Mouse (Mus musculus) forebrain, postnatal 0 days (tissue): ENCODE measurements around the gene Aox2. TPM values are rescaled to one million over a fixed set of nuclear protein-coding genes. Genes with fewer than 3 reads are reported as not detected.

Experiments
- ATAC-seq: fragments of 200-750 bp; cut with Nextera tagmentation; 2 replicates; pipeline ENCODE4 v1.8.0; 2017; ENCODE audit warnings: mild to moderate bottlenecking, moderate library complexity
- DNase-seq: peaks from one replicate; pipeline ENCODE4 v3.0.0-alpha.2; 2015
- H3K27ac ChIP-seq: fragments of 300-500 bp; sonication (generic); 2 replicates; pipeline ENCODE4 v1.5.1; 2014; ENCODE audit warnings: low read depth, mild to moderate bottlenecking, antibody characterized with exemption, low read length, moderate library complexity, mixed read lengths
- H3K27me3 ChIP-seq: fragments of 300-500 bp; sonication (generic); 2 replicates; pipeline ENCODE4 v1.6.1; 2014; ENCODE audit warnings: mild to moderate bottlenecking, low read length, mixed read lengths; ENCODE audit not compliant: insufficient read depth
- H3K36me3 ChIP-seq: fragments of 300-500 bp; sonication (generic); 2 replicates; pipeline ENCODE4 v1.6.1; 2014; ENCODE audit warnings: mild to moderate bottlenecking, moderate library complexity; ENCODE audit not compliant: insufficient read depth
- H3K4me1 ChIP-seq: fragments of 300-500 bp; sonication (generic); 2 replicates; pipeline ENCODE4 v1.6.1; 2014; ENCODE audit warnings: antibody characterized with exemption; ENCODE audit not compliant: insufficient read depth
- H3K4me2 ChIP-seq: fragments of 300-500 bp; sonication (generic); 2 replicates; pipeline ENCODE4 v1.6.1; 2014; ENCODE audit warnings: low read depth, mild to moderate bottlenecking, moderate library complexity
- H3K4me3 ChIP-seq: fragments of 300-500 bp; sonication (generic); 2 replicates; pipeline ENCODE4 v1.5.1; 2014; ENCODE audit warnings: low read depth, low read length, mixed read lengths
- H3K9ac ChIP-seq: fragments of 300-500 bp; sonication (generic); 2 replicates; pipeline ENCODE4 v1.6.1; 2014; ENCODE audit warnings: mild to moderate bottlenecking
- H3K9me3 ChIP-seq: fragments of 300-500 bp; sonication (generic); 2 replicates; pipeline ENCODE4 v1.6.1; 2016; ENCODE audit warnings: low read length
- CTCF ChIP-seq: sonication (generic); IDR thresholded peaks from 2 replicates; pipeline ENCODE4 v1.5.1; 2016; ENCODE audit warnings: antibody characterized with exemption, control low read depth, low read depth
- WGBS: fragments of 180-500 bp; shearing (Covaris S2); extraction: QIAGEN DNeasy Blood & Tissue Kit; methylation state at CpG from one replicate; pipeline ENCODE4 v1.1.7; 2014; 5-methylcytosine and 5-hydroxymethylcytosine counted together
- polyA plus RNA-seq: library from polyadenylated mRNA; unstranded; fragments of >200 nt; fragmentation: Nextera tagmentation; extraction: Ambion mirVana; gene quantifications from 2 replicates; pipeline ENCODE4 v1.2.1, GENCODE M21; 2015
- total RNA-seq: library from RNA; depleted of rRNA; stranded (reverse); fragments of >200 nt; gene quantifications from 2 replicates; pipeline ENCODE4 v1.2.3, GENCODE M21; 2014

Aox2 gene
- total and polyA plus RNA-seq, 2 experiments from 2014 or later: 0.05 TPM; not detected in 1

DNA sequence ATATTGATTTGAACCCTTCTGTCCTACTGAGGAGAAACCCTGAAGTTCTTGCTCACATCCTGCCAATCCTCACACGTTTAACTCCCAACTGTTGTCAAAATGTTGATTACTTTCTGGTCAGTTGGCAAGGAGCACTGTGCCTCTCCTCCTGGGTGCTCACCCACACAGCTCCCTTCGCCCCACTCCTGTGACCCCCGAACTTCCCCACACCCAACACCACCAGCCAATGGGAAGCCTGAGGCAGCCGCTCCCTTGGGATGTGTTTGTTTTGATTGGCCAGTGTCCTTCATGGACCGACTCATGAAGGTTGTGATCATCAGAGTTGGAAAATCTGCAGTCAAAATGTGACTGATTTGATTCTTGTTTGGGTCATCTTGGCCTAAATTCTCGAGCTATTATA is 20.2 kb downstream of the Aox2 start:
- no peaks in the 10 kb centered on the region for H3K9me3 ChIP-seq
- no peaks in the 10 kb centered on the region for H3K36me3 ChIP-seq
- H3K4me3 ChIP-seq: no peak overlapping the region
- ATAC-seq (no peak), DNase-seq (no peak)
- H3K4me2 ChIP-seq: no peak overlapping the region
- no peaks in the 10 kb centered on the region for H3K27me3 ChIP-seq
- no peak for TF ChIP-seq CTCF
- no peaks in the 10 kb centered on the region for H3K4me1 ChIP-seq
- WGBS: 76% methylated on average over 6 of the region's 6 CpGs
- H3K27ac ChIP-seq: no peak overlapping the region
- no peak overlapping the region for H3K9ac ChIP-seq

GRCm38 (mm10) chr1:58301073-58301472 is 22.9 kb downstream of the Aox2 start:
- no peak for DNase-seq
- TF ChIP-seq CTCF: no peak
- H3K4me2 ChIP-seq: no peak overlapping the region
- no peak overlapping the region for H3K4me3 ChIP-seq
- H3K36me3 ChIP-seq: no peaks in the 10 kb centered on the region
- H3K27ac ChIP-seq: no peak overlapping the region
- ATAC-seq: no peak
- H3K9ac ChIP-seq: no peak overlapping the region
- no peaks in the 10 kb centered on the region for H3K4me1 ChIP-seq
- H3K9me3 ChIP-seq: no peaks in the 10 kb centered on the region
- H3K27me3 ChIP-seq: no peaks in the 10 kb centered on the region
- 93% methylated on average over 7 of the region's 7 CpGs for WGBS

- 79% methylated on average over 6 of the region's 6 CpGs for WGBS
Observed at GRCm38 (mm10) chr1:58302015-58302414, 23.9 kb downstream of the Aox2 start.

DNA sequence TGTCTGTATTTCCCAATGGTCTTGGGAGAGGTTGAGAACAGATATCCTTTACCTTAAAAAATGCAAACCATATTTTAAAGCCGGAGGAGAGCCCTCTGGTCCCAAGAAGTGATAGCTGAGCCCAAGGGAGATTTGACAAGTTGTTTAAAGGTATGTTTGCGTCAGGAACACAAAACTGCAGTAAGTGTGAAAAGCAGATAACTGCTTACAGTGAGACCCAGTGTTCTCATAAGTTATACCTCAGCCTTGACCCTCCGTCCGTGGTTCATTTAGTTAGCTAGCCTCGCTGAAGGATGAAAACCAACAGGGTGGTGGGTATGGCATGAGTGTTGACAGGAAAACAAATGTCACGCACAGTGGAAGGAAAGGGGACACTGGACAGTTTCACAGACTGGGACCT is 24.9 kb downstream of the Aox2 start:
- ATAC-seq (no peak), DNase-seq (no peak)

More at GRCm38 (mm10) chr1:58302015-58302414, 23.9 kb downstream of the Aox2 start:
- H3K36me3 ChIP-seq: no peaks in the 10 kb centered on the region
- no peaks in the 10 kb centered on the region for H3K9me3 ChIP-seq
- no peak overlapping the region for H3K4me2 ChIP-seq
- H3K4me1 ChIP-seq: no peaks in the 10 kb centered on the region
- DNase-seq: no peak
- no peak for ATAC-seq
- no peak for TF ChIP-seq CTCF
- H3K27me3 ChIP-seq: no peaks in the 10 kb centered on the region
- no peak overlapping the region for H3K27ac ChIP-seq
- no peak overlapping the region for H3K9ac ChIP-seq
- no peak overlapping the region for H3K4me3 ChIP-seq

DNA sequence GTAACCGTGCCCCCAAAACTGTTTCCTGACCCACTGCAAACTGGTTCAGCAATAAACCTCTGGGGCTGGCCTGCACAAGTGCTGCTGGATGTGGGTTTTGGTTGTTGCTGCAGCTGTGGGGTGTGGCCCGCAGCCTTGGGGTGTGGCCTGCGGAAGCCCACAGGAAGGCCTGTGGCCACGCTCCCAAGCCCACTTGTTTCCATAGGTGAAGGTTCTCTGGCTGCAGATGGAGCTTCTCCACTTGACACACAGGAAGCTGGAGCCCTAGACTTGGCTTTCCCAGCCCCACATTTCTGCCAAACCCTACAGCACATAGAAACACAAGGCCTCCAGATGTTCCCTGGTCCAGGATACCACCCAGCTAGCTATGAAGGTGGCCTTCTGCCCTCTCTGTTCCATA is 25.6 kb downstream of the Aox2 start:
- 89% methylated on average over 4 of the region's 4 CpGs for WGBS
- no peak for TF ChIP-seq CTCF
- no peak for ATAC-seq
- Histone ChIP-seq H3K27me3 (no peaks in the 10 kb centered on the region), H3K4me3 (no peak overlapping the region), H3K9me3 (no peaks in the 10 kb centered on the region), H3K36me3 (no peaks in the 10 kb centered on the region), H3K4me1 (no peaks in the 10 kb centered on the region), H3K9ac (no peak overlapping the region), H3K27ac (no peak overlapping the region), H3K4me2 (no peak overlapping the region)
- no peak for DNase-seq

More for the DNA sequence above, 24.9 kb downstream of the Aox2 start:
- 96% methylated on average over 6 of the region's 6 CpGs for WGBS
- H3K27ac ChIP-seq: no peak overlapping the region
- no peaks in the 10 kb centered on the region for H3K9me3 ChIP-seq
- H3K27me3 ChIP-seq: no peaks in the 10 kb centered on the region
- no peak for TF ChIP-seq CTCF
- H3K9ac ChIP-seq: no peak overlapping the region
- H3K4me1 ChIP-seq: no peaks in the 10 kb centered on the region
- no peaks in the 10 kb centered on the region for H3K36me3 ChIP-seq
- no peak overlapping the region for H3K4me3 ChIP-seq
- no peak overlapping the region for H3K4me2 ChIP-seq

DNA sequence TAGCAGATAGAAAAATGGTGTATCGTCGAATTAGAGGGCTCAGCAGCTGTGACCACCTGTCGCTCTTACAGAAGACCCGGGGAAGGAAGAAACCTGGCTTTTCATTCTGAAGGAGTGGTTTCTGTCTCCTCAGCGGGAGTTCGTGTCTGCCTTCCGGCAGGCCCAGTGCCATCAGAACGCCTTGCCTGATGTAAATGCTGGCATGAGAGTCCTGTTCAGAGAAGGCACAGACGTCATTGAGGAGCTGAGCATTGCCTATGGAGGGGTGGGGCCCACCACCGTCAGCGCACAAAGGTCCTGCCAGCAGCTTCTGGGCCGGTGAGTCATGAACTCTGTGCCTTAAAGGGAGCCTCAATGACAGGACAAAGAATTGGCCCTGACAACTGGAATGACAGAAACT is 26.2 kb downstream of the Aox2 start:
- no peak for TF ChIP-seq CTCF
- H3K4me2 ChIP-seq: no peak overlapping the region
- H3K27ac ChIP-seq: no peak overlapping the region
- no peak overlapping the region for H3K4me3 ChIP-seq
- WGBS: 45% methylated on average over 12 of the region's 12 CpGs
- no peaks in the 10 kb centered on the region for H3K27me3 ChIP-seq
- H3K9me3 ChIP-seq: no peaks in the 10 kb centered on the region
- ATAC-seq (no peak), DNase-seq (no peak)
- no peaks in the 10 kb centered on the region for H3K36me3 ChIP-seq
- no peak overlapping the region for H3K9ac ChIP-seq
- H3K4me1 ChIP-seq: no peaks in the 10 kb centered on the region

DNA sequence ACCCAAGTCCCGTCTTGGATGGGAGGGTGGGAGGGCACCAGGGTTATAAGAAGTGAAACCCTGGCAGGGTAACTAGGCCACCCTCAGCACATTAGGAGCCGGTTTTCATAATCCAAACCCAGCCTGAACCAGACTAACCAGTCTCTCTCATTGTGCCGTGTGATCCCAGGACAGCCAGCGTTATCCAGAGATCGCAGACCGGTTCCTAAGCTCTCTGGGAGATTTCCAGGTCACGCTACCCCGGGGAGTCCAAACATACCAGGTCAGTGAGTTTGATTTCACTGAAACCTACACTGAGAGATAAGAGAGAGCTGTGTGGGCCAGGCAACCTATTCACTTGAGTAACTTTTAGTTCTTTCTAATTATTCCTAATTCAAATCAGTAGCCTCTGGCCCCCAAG is 29.1 kb downstream of the Aox2 start:
- Histone ChIP-seq H3K4me1 (no peaks in the 10 kb centered on the region), H3K36me3 (no peaks in the 10 kb centered on the region), H3K4me2 (no peak overlapping the region), H3K9me3 (no peaks in the 10 kb centered on the region), H3K27ac (no peak overlapping the region), H3K27me3 (no peaks in the 10 kb centered on the region), H3K4me3 (no peak overlapping the region), H3K9ac (no peak overlapping the region)
- 89% methylated on average over 8 of the region's 8 CpGs for WGBS
- DNase-seq: no peak
- TF ChIP-seq CTCF: no peak
- ATAC-seq: no peak

DNA sequence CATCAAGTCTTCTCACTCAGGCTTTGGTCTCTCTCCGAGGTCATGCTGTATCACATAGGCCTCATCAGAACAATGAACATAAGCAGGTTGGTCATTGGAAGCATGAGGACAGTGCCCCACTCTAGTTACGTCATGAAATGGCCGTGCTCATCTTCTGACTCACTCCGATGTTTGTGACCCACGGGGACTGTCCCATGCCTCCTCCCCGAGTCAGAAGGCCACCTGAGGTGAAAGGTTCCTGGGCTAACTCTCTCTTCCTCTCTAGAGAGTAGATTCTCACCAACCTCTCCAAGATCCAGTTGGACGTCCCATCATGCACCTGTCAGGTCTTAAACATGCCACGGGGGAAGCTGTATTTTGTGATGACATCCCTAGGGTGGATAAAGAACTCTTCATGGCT is 30.5 kb downstream of the Aox2 start:
- ATAC-seq (no peak), DNase-seq (no peak)
- H3K27me3 ChIP-seq: no peaks in the 10 kb centered on the region
- no peak overlapping the region for H3K4me2 ChIP-seq
- no peaks in the 10 kb centered on the region for H3K9me3 ChIP-seq
- H3K9ac ChIP-seq: no peak overlapping the region
- H3K27ac ChIP-seq: no peak overlapping the region
- no peak overlapping the region for H3K4me3 ChIP-seq
- no peaks in the 10 kb centered on the region for H3K4me1 ChIP-seq
- WGBS: 92% methylated on average over 8 of the region's 8 CpGs
- no peaks in the 10 kb centered on the region for H3K36me3 ChIP-seq
- no peak for TF ChIP-seq CTCF
